Comparison of ENCODE assay signal across 11 mouse cellular contexts in the genomic region with DNA sequence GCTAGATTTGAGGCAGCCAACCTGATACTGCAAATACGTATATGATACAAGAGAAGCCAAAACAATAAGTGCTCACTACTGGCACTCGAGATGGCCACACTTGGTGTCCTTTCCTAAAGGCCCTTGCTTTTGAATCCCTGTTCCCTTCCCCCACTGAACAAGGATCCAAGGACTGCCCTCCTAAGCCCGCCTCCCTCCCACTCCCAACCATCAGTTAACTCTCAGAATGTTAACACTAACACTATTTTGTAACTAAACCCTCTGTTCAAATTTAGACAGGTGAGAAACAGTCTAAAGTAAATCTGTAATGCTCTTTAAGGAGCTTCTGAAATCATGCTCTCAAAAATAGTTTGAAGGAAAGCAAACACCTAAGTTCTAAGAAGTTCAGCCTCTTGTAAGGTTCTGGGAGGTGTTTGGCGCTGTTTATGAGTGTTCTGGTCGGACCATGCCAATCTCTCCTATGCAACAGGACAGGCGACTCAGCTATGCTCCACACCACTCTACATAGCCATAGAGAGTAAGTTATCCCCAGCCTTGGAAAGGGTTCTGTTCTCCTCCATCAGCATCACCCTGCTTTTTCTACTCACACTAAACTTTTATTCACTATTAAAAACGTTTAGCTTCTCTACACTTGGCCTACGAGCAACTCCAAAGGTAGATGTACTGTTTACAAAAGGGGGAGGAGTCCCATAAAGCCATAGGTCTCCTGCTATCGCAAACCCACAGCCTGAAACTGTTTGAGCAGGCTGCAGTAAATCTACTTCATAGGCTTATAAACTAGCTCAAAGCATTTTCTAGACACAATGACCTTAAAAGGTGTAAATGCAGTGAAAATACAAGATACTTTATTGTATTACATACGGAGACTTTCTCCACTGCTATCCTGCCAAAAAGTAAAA. TPM values are rescaled to one million over a fixed set of nuclear protein-coding genes. Genes with fewer than 3 reads are reported as not detected.
DNase-seq lines count a peak whose midpoint lies in the region; ATAC-seq and TF ChIP-seq lines count a peak whose summit lies in the region.
"Had no signal": no experiment of that assay in that cellular context is flagged by ENCODE, and none has a peak within 500 bp of the region (broad histone marks: within the 10 kb centered on the region; RNA-seq: fewer than 3 reads in every experiment).

No protein-coding gene starts in this region.

- TF ChIP-seq CTCF in lung, adult 2 months (IDR thresholded peaks at IDR 0.05; ENCODE audit: insufficient read depth, low read length) = no peak

- WGBS in lung, embryonic 15.5 days = 39% methylated on average over 10 of the region's 10 CpGs
- 55% methylated on average over 10 of the region's 10 CpGs for WGBS in lung, adult 2 months
- 47% methylated on average over 10 of the region's 10 CpGs for WGBS in liver, embryonic 16.5 days (ENCODE audit: insufficient replicate concordance)
- WGBS in stomach, embryonic 15.5 days = 32% methylated on average over 10 of the region's 10 CpGs

- H3K4me2 ChIP-seq in lung, embryonic 15.5 days = peak overlapping the region; percentile 92
- peak overlapping the region; percentile 32 for H3K4me2 ChIP-seq in liver, embryonic 16.5 days (ENCODE audit: low read depth, low read length)
- H3K4me2 ChIP-seq in stomach, embryonic 15.5 days = peak overlapping the region; percentile 83

- H3K9me3 ChIP-seq in lung, embryonic 15.5 days = no peaks in the 10 kb centered on the region
- no peaks in the 10 kb centered on the region for H3K9me3 ChIP-seq in liver, embryonic 16.5 days (replicated peaks; ENCODE audit: control insufficient read depth, low read length)
- H3K9me3 ChIP-seq in stomach, embryonic 15.5 days = no peaks in the 10 kb centered on the region

- no peak overlapping the region for H3K4me3 ChIP-seq in lung, embryonic 15.5 days
- no peak overlapping the region for H3K4me3 ChIP-seq in lung, adult 2 months (replicated peaks; ENCODE audit: extremely low read depth, low read depth, low read length)
- H3K4me3 ChIP-seq in liver, embryonic 16.5 days (ENCODE audit: low read depth, low read length) = no peak overlapping the region
- H3K4me3 ChIP-seq in stomach, embryonic 15.5 days (replicated peaks) = peak overlapping the region; percentile 97
- H3K4me3 ChIP-seq: megakaryocyte, embryonic 14.5 days had no signal

- ATAC-seq in lung, embryonic 15.5 days (ENCODE audit: borderline replicate concordance, extremely low read depth, low FRiP score, low TSS enrichment) = no peak
- ATAC-seq in liver, embryonic 16.5 days (ENCODE audit: low read depth) = no peak
- no peak for ATAC-seq in stomach, embryonic 15.5 days (ENCODE audit: insufficient read depth, low FRiP score, low read depth)

- H3K36me3 ChIP-seq in lung, embryonic 15.5 days = no peaks in the 10 kb centered on the region
- no peaks in the 10 kb centered on the region for H3K36me3 ChIP-seq in liver, embryonic 16.5 days (ENCODE audit: control insufficient read depth, insufficient read depth)
- no peaks in the 10 kb centered on the region for H3K36me3 ChIP-seq in stomach, embryonic 15.5 days

- no peak for TF ChIP-seq POLR2A in lung, adult 2 months (IDR thresholded peaks at IDR 0.05; ENCODE audit: borderline replicate concordance, extremely low read depth, low read depth, low read length)

- H3K4me1 ChIP-seq in lung, embryonic 15.5 days = peaks cover 60% of the 10 kb centered on the region
- 0 out of 2 replicates have a peak, but pooled peaks cover 3% of the 10 kb centered on the region for H3K4me1 ChIP-seq in lung, adult 2 months (ENCODE audit: control insufficient read depth, insufficient read depth, low read length)
- peaks cover 3% of the 10 kb centered on the region for H3K4me1 ChIP-seq in liver, embryonic 16.5 days (ENCODE audit: control insufficient read depth, low read depth, low read length)
- H3K4me1 ChIP-seq in stomach, embryonic 15.5 days = peaks cover 48% of the 10 kb centered on the region

- H3K9ac ChIP-seq in lung, embryonic 15.5 days = no peak overlapping the region
- no peak overlapping the region for H3K9ac ChIP-seq in liver, embryonic 16.5 days (ENCODE audit: low read depth, low read length)
- no peak overlapping the region for H3K9ac ChIP-seq in stomach, embryonic 15.5 days

- peak; percentile 25 for DNase-seq in cerebellum, adult 9-10 months
- DNase-seq in cerebellum, postnatal 4 days (ENCODE audit: low spot score in 2 of 2) = no peak
- DNase-seq in lung, adult 2 months = no peak
- no peak for DNase-seq in layer of hippocampus, postnatal 25 days (ENCODE audit: extremely low spot score in 1 of 2, low spot score in 1 of 2)
- no peak for DNase-seq in frontal cortex, postnatal 10 days (ENCODE audit: low spot score in 2 of 2)
- DNase-seq: cerebellum, adult 11-12 months; gastrocnemius, postnatal 14 days had no signal

- H3K27me3 ChIP-seq in lung, embryonic 15.5 days = no peaks in the 10 kb centered on the region
- peaks cover 22% of the 10 kb centered on the region for H3K27me3 ChIP-seq in liver, embryonic 16.5 days (ENCODE audit: control insufficient read depth, insufficient read depth, low read depth, low read length)
- no peaks in the 10 kb centered on the region for H3K27me3 ChIP-seq in stomach, embryonic 15.5 days (replicated peaks)

- H3K27ac ChIP-seq in lung, embryonic 15.5 days = peak overlapping the region; percentile 25
- peak overlapping the region; percentile 72 for H3K27ac ChIP-seq in liver, embryonic 16.5 days (ENCODE audit: low read length)
- peak overlapping the region; percentile 71 for H3K27ac ChIP-seq in stomach, embryonic 15.5 days

RNA-seq across cellular contexts. Expression of a gene that starts 3.5 kb away (rescaled TPM):
- 9.0 and 11.3 TPM in 2 replicates for polyA plus RNA-seq in lung, embryonic 15.5 days (2015; fragmentation: Nextera tagmentation; extraction: Ambion mirVana)
- 18.7 and 22.9 TPM in 2 replicates for polyA plus RNA-seq in lung, adult 2 months (2012; rRNA removed)
- polyA plus RNA-seq in liver, embryonic 16.5 days (2015; fragmentation: Nextera tagmentation; extraction: Ambion mirVana) = 2.7 and 4.5 TPM in 2 replicates
- polyA plus RNA-seq in stomach, embryonic 15.5 days (2015; fragmentation: Nextera tagmentation; extraction: Ambion mirVana) = 25.7 TPM in 2 replicates
- 10 to 100 TPM; 28.0 to 30.5 TPM for total RNA-seq in layer of hippocampus, postnatal 25 days (2021)

Comparison
In these comparisons a context has a peak if more than half of its experiments do, and no peak if none do; other contexts are left out.
1. H3K4me2 ChIP-seq: peak in every context shown above with its lines; median percentile 92 in lung, embryonic 15.5 days; 83 in stomach, embryonic 15.5 days; 32 in liver, embryonic 16.5 days.